Mouse (Mus musculus) cerebellum, postnatal 4 days (tissue): Measurements from ENCODE around the gene Ptafr.
A peak's percentile ranks its signal among the peaks of the same experiment; 100 is the strongest.

Source experiments
- DNase-seq, 2 experiments: peaks; one replicate each; pipeline ENCODE4 v3.0.0; 2022; ENCODE audit warnings: low spot score in 2 of 2, mixed read lengths in 1 of 2

Ptafr gene

GRCm38 (mm10) chr4:132611320-132611719 is 47.5 kb downstream of the Ptafr start:
- no peak for DNase-seq

GRCm38 (mm10) chr4:132617873-132618272 is 54.0 kb downstream of the Ptafr start:
- no peak for DNase-seq

GRCm38 (mm10) chr4:132618850-132619375 is 55.0 kb downstream of the Ptafr start:
- no peak for DNase-seq

GRCm38 (mm10) chr4:132620134-132620533 is 56.3 kb downstream of the Ptafr start:
- DNase-seq, result no peak

- DNase-seq, result no peak
These were observed 57.6 kb downstream of the Ptafr start for GRCm38 (mm10) chr4:132621287-132622068.

- DNase-seq, result no peak
These were observed 60.3 kb downstream of the Ptafr start for GRCm38 (mm10) chr4:132624034-132624657.

GRCm38 (mm10) chr4:132628830-132629229 is 65.0 kb downstream of the Ptafr start:
- peak in 1 of 2 experiments; percentile 30 for DNase-seq
